Mouse (Mus musculus): ENCODE data around the gene Dnajc3.

The Dnajc3 gene

GRCm38 (mm10) chr14:118930777-118931176 is 7.0 kb upstream of the Dnajc3 start:
- no peak for DNase-seq (ENCODE audit: low read depth, low spot score)

- no peak for DNase-seq (ENCODE audit: low read depth, low spot score)
Measured at GRCm38 (mm10) chr14:118931181-118931580, 6.6 kb upstream of the Dnajc3 start.

DNA sequence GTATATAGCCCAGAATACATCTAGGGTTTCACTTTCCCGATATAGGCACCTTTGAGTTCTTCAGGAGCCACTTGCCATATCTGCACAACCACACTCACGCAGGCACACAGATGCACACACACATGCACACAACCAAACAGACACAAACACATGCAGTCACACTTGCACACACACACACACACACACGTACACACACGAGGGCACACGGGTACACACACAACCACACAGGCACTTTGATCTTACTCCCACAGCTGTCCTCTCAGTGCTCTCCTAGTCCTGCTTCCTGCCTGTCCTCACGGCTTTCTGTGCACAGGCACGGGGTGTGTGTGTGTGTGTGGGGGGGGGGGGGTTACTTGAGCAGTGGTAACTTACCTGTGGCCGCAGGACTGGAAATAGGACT is 4.8 kb upstream of the Dnajc3 start:
- peak; percentile 69 for DNase-seq (ENCODE audit: low read depth, low spot score)

GRCm38 (mm10) chr14:118934686-118935085 is 3.1 kb upstream of the Dnajc3 start:
- DNase-seq (ENCODE audit: low read depth, low spot score) = no peak

- DNase-seq (ENCODE audit: low read depth, low spot score) = no peak
Measured at GRCm38 (mm10) chr14:118936236-118936635, 1.5 kb upstream of the Dnajc3 start.

DNA sequence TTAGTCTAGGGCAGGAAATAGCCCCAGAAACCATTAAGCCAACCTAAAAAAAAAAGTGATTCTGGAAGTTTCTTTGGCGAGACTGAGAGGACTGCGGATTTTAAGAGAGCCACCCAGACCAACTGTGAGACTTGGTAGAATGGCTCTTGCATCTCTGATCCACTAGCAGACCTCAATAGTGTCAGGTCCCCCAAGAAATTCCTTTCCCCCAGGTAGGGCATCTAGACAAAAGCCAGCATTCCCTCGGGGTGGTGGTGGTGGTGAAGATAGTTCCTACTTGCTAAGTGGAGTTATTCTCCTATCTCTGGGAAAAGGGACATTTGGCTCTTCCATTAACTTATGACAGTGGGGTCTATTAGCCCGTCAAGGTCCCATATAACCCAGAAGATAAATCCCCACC is 824 bp upstream of the Dnajc3 start:
- no peak for DNase-seq (ENCODE audit: low read depth, low spot score)

DNA sequence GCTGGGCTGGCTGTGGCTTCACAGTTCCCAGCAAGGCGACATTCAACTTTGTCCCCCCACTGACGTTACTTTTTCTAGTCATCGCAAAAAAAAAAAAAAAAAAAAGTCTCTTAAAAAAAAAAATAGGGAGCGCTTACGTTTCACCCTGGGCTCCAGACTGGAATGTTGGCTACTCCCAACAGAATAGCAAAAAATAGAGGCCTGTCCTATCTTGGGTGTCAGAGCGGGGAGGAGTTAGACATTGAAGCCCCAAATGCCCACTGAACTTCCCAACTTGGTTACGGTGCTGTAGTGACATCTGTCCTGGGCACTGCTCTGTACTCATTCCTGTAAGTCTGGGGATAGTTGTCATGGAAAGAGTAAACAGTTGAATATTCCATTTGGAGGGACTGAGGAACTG is 775 bp downstream of the Dnajc3 start:
- DNase-seq (ENCODE audit: low read depth, low spot score) = no peak

DNA sequence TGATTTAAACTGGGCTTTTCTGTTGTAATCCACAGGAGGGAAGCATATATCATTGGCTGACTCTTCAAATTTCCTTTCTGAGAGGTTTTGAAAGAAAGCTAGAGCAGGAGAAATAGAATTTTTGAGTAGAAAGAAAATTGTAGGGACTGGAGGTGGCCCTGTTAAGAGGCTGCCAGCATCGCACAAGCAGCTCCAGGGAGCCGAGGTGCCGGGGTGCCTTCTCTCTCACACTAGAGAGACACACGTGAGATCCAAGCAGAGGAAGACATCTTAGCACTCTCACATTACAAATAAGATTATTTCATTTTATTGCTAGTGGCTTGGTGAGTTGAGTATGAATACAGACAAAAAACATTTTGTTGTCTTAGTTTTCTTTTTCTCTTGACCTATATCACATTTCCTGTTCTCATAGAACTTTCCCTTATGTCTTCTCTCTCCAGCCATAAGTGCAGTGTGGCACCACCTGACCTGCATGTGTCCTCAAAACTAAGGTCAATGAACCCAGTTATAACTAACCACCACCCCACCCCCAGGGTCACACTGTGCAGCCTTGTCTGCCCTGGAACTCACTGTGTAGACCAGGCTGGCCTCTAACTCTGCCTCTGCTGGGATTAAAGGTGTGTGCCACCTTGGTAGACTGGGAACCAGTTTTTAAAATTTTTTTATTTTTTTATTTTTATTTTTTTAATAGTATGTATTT is 3.2 kb downstream of the Dnajc3 start:
- peak; percentile 50 for DNase-seq (ENCODE audit: low read depth, low spot score)

- DNase-seq (ENCODE audit: low read depth, low spot score) = peak; percentile 44
Measured at GRCm38 (mm10) chr14:118942076-118942475, 4.3 kb downstream of the Dnajc3 start.

- no peak for DNase-seq (ENCODE audit: low read depth, low spot score)
Measured at GRCm38 (mm10) chr14:118944702-118945101, 6.9 kb downstream of the Dnajc3 start.

GRCm38 (mm10) chr14:118948841-118949240 is 11.1 kb downstream of the Dnajc3 start:
- no peak for DNase-seq (ENCODE audit: low read depth, low spot score)

DNA sequence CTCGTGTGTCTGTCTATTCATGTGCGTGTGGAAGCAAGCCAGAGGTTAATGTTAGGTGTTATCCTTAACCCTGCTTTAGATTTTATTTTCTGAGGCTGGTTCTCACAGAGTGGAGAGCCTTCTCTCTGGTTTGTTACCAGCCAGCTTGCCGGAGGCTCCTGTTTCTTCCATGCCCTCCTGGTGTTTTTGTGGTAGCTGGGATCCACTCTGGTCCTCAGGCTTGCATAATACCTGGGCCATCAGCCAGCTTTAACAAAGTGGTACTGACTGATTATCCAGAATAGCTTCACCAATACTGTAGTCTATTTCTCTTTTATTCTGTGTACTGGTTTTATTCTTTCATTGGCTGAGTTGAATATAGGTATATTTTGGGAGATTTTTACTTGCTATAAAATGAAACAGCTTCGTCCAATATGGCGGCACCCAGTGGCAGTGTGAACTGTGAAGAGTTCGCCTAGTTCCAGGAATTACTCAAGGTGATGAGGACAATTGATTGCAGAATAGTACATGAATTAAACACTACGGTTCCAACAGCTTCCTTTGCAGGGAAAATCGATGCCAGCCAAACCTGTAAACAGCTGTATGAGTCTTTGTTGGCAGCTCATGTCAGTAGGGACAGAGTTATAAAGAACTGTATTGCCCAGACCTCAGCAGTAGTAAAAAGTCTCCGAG is 14.3 kb downstream of the Dnajc3 start:
- DNase-seq (ENCODE audit: low read depth, low spot score) = no peak

DNA sequence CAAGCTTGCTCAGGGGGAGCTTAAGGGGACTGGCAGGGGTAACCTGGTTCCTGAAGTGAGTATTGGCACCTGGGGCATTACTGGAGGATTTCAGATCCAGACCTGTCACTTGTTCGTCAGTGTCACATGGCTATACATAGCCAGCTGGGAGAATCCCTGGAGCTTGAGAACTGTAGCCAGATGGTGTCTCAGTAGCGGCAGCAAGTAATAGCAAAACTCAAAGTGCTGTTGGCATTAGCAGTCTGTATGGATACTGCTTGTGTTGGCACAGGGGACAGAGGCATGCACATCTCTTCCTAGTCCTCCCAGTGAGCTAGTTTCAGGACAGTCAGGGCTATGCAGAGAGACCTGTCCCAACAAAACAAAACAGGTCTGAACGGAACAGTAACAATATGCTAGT is 20.2 kb downstream of the Dnajc3 start:
- no peak for DNase-seq (ENCODE audit: low read depth, low spot score)

DNA sequence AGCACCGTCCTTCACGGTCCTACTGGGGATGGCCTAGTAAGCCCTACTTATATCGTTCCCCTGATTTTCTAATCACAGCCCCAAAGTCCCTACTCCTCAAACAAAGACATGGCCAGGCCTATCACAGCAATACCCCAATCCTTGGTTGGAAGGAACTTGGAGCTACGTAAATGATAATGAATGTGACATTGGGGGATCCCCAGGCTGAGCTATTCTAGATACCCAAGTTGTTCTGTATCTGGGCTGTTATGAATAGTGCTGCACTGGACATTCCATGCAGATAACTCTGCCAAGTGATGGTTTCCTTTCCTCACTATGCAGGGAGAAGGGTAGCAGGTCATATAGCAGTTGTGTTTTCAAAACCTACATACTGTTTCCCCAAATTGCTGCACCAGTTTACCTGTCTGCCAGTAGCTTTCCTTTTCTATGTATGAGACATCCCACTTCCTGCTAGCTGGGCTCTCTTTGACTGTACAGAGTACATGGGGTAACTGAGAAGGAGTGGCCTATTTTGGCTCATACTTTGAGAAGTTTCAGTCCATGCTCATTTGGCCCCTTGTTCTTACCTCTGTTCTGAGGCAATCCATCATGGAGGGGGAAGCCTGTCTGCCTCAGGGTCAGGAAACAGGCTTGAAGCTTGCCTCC is 27.7 kb downstream of the Dnajc3 start:
- peak; percentile 30 for DNase-seq (ENCODE audit: low read depth, low spot score)

DNA sequence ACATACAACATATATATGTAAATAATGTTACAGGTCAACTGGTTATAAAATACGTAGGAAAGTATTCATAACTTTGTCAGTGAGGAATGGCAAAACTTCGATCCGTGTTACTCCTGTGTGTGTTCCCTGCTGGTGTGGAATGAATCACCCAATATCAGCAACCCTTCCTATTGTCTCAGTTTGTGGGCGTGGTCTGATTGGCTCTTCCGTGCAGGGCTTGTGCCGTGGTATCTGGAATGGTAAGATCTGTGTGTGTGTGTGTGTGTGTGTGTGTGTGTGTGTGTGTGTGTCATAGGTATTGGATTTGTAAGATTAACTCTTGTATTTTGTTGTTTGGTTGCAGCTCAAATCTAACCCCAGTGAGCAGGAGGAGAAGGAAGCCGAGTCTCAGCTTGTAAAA is 29.9 kb downstream of the Dnajc3 start:
- no peak for DNase-seq (ENCODE audit: low read depth, low spot score)

- no peak for DNase-seq (ENCODE audit: low read depth, low spot score)
Measured at GRCm38 (mm10) chr14:118972268-118972667, 34.5 kb downstream of the Dnajc3 start.

GRCm38 (mm10) chr14:118977136-118977816 is 39.5 kb downstream of the Dnajc3 start:
- no peak for DNase-seq (ENCODE audit: low read depth, low spot score)

DNA sequence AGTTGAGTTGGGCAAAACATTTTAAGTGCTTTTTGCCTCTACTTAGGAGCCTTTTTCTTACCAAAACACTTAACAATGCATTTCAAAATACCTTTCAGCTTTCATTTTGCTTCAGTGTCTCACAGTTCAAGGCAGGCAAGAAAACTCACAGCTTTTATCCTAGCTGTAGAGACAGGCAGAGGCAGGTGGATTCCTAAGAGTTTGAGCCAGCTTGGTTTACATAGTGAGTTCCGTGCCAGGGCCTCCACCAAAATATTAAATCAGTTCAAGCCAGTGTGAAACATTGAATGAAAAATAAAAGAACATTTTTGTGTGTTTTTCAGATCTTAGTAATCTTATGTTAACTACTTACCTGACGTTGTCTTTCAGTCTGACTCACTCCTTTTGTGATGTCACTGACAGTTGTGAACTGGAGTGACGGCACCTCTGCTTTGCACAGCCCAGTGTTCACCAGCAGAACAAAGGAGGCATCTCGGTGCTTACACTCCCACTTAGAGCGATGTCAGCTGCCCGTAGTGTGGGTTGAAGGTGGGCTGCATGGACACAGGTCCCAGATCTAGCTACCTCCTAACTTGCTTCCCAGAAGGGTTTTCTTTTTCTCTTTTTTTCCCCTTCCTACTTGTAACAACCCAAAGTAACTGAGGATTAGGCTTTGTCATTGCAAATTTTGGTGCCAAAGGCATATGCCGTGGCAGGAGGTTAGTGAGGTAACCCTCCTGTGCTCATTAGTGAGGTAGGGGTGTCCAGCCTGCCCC is 42.0 kb downstream of the Dnajc3 start:
- peak; percentile 18 for DNase-seq (ENCODE audit: low read depth, low spot score)

DNA sequence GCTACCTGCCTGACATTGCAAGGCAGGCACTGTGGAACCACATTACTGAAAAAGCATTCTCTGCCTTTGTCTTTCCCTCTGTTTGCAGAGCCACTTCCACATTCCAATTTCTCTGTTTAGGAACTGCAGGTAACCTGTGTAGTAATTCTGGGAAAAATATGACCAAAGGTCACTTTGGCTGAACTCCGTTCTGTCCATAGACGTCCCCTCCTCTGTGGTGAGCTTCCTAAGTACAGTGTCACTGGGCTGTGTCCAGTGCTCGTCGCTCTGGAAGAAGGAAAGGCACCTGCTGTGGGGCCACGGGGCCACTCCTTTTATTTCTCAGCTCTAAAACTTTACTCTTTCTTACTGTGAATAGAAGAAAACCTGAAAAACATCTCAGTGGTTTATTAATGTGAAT is 42.6 kb downstream of the Dnajc3 start:
- no peak for DNase-seq (ENCODE audit: low read depth, low spot score)

- DNase-seq (ENCODE audit: low read depth, low spot score) = no peak
Measured at GRCm38 (mm10) chr14:118980890-118981289, 43.1 kb downstream of the Dnajc3 start.

GRCm38 (mm10) chr14:118981711-118982428 is 44.1 kb downstream of the Dnajc3 start:
- DNase-seq (ENCODE audit: low read depth, low spot score) = peak; percentile 39
